Mouse (Mus musculus): ENCODE data around the gene Irf1.

- no peak for TF ChIP-seq CTCF (IDR thresholded peaks at IDR 0.05; ENCODE audit: borderline replicate concordance, extremely low read depth, insufficient read depth, insufficient read length)
- no peak for TF ChIP-seq POLR2A (IDR thresholded peaks at IDR 0.05; ENCODE audit: borderline replicate concordance, extremely low read depth, insufficient read depth, insufficient read length, poor library complexity, severe bottlenecking)
Measured at GRCm38 (mm10) chr11:53778455-53778854, 8.6 kb downstream of the Irf1 start.
